Mouse (Mus musculus) ES-E14 (cell line): ENCODE measurements around the gene Cald1. TPM values are rescaled to one million over a fixed set of nuclear protein-coding genes. Genes with fewer than 3 reads are reported as not detected.

Experiments used
- DNase-seq: peaks from one replicate; pipeline ENCODE4 v3.0.0-alpha.2; 2013; ENCODE audit warnings: low read depth, low spot score
- H3K27ac ChIP-seq: 2 replicates; pipeline ENCODE4 v1.5.1; 2012; ENCODE audit warnings: low read depth, mild to moderate bottlenecking, low read length, moderate library complexity, mixed read lengths; ENCODE audit not compliant: poor library complexity, insufficient read depth, severe bottlenecking
- H3K36me3 ChIP-seq: 2 replicates; pipeline ENCODE4 v1.6.1; 2012; ENCODE audit warnings: mild to moderate bottlenecking, low read length, moderate library complexity, mixed read lengths; ENCODE audit not compliant: control insufficient read depth, poor library complexity, insufficient read depth, severe bottlenecking
- H3K4me1 ChIP-seq, 2 experiments: fragments of 150-350 bp in 1 of 2; sonication (generic) in 1 of 2; 2 replicates each; pipeline ENCODE4 v1.6.1; 2012; ENCODE audit warnings: low read length in 2 of 2, mild to moderate bottlenecking in 1 of 2, mixed read lengths in 1 of 2; ENCODE audit not compliant: control insufficient read depth in 2 of 2, insufficient read depth in 2 of 2, poor library complexity in 1 of 2
- H3K4me3 ChIP-seq, 2 experiments: fragments of 150-350 bp in 1 of 2; sonication (generic) in 1 of 2; 2 replicates each; pipeline ENCODE4 v1.5.1; 2012; ENCODE audit warnings: low read length in 2 of 2, low read depth in 1 of 2, mild to moderate bottlenecking in 1 of 2, mixed read lengths in 1 of 2; ENCODE audit not compliant: insufficient read depth in 1 of 2, poor library complexity in 1 of 2, severe bottlenecking in 1 of 2
- H3K9ac ChIP-seq: 2 replicates; pipeline ENCODE4 v1.6.1; 2012; ENCODE audit warnings: low read depth, mild to moderate bottlenecking, low read length, mixed read lengths; ENCODE audit not compliant: poor library complexity, insufficient read depth, severe bottlenecking
- H3K9me3 ChIP-seq: fragments of 150-350 bp; sonication (generic); 2 replicates; pipeline ENCODE4 v1.6.1; 2012; ENCODE audit warnings: low read depth, mild to moderate bottlenecking, low read length; ENCODE audit not compliant: control insufficient read depth, insufficient read depth
- CHD2 ChIP-seq: IDR thresholded peaks from 2 replicates; pipeline ENCODE4 v1.6.1; 2014; ENCODE audit warnings: mild to moderate bottlenecking, low read depth, low read length, inconsistent platforms
- HCFC1 ChIP-seq: IDR thresholded peaks from 2 replicates; pipeline ENCODE4 v1.6.1; 2012; ENCODE audit warnings: low read length, inconsistent platforms, borderline replicate concordance; ENCODE audit not compliant: insufficient read depth
- MAFK ChIP-seq: IDR thresholded peaks from 2 replicates; pipeline ENCODE4 v1.6.1; 2014; ENCODE audit warnings: mild to moderate bottlenecking, low read depth, low read length, inconsistent platforms; ENCODE audit not compliant: insufficient read depth
- ZC3H11A ChIP-seq: IDR thresholded peaks from 2 replicates; pipeline ENCODE4 v1.6.1; 2012; ENCODE audit warnings: low read depth, mild to moderate bottlenecking, inconsistent platforms, low read length, borderline replicate concordance
- ZNF384 ChIP-seq: IDR thresholded peaks from 2 replicates; pipeline ENCODE4 v1.6.1; 2012; ENCODE audit warnings: low read depth, low read length, inconsistent platforms
- in situ Hi-C, 2 experiments: fragments of 600-800 bp; cut with MboI; formaldehyde crosslinking; loops; one replicate each; pipeline ENCODE4 v1.15.1; 2025; ENCODE audit warnings: low sequenced_read_pairs in 2 of 2, inconsistent platforms in 1 of 2; ENCODE audit not compliant: unreplicated experiment in 2 of 2
- total RNA-seq: library from RNA; depleted of rRNA; stranded (reverse); fragments of 300-350 nt; gene quantifications from 2 replicates; pipeline ENCODE4 v1.2.3, GENCODE M21; 2012

The Cald1 gene
- total RNA-seq, 1 experiment = 108 TPM

- no peaks in the 10 kb centered on the region for H3K4me1 ChIP-seq
- H3K36me3 ChIP-seq = peaks cover 1% of the 10 kb centered on the region; the same call in 1 of the 2 replicates
- TF ChIP-seq ZNF384 (no peak), MAFK (no peak), ZC3H11A (no peak), CHD2 (no peak), HCFC1 (no peak)
These were observed 153.3 kb downstream of the Cald1 start for GRCm38 (mm10) chr6:34751625-34752024.

GRCm38 (mm10) chr6:34754448-34754847, 156.1 kb downstream of the Cald1 start:
- H3K27ac ChIP-seq = no peak overlapping the region
- H3K36me3 ChIP-seq = peaks cover 1% of the 10 kb centered on the region; the same call in 1 of the 2 replicates
- H3K4me1 ChIP-seq = no peaks in the 10 kb centered on the region
- H3K9me3 ChIP-seq = no peaks in the 10 kb centered on the region
- H3K9ac ChIP-seq = no peak overlapping the region
- in situ Hi-C loops = loop anchor here (10.0 to 25.0 kb wide), 3 partner anchors 240 to 467 kb away; no protein-coding TSS in a partner anchor
- no peak overlapping the region for H3K4me3 ChIP-seq
- DNase-seq = peak; percentile 63
- TF ChIP-seq ZC3H11A (peak; percentile 90), CHD2 (no peak), ZNF384 (no peak), MAFK (no peak), HCFC1 (no peak)

More at GRCm38 (mm10) chr6:34751625-34752024, 153.3 kb downstream of the Cald1 start:
- no peak for DNase-seq
- H3K9ac ChIP-seq = no peak overlapping the region
- in situ Hi-C loops = loop anchor here (10.0 to 25.0 kb wide), 3 partner anchors 237 to 464 kb away; no protein-coding TSS in a partner anchor
- H3K4me3 ChIP-seq = no peak overlapping the region
- H3K9me3 ChIP-seq = no peaks in the 10 kb centered on the region
- H3K27ac ChIP-seq = no peak overlapping the region

GRCm38 (mm10) chr6:34758340-34758739, 160.0 kb downstream of the Cald1 start:
- no peaks in the 10 kb centered on the region for H3K4me1 ChIP-seq
- H3K4me3 ChIP-seq = no peak overlapping the region
- in situ Hi-C loops = loop anchor here (10.0 to 25.0 kb wide), 3 partner anchors 244 to 471 kb away; no protein-coding TSS in a partner anchor
- no peak overlapping the region for H3K27ac ChIP-seq
- peaks cover 1% of the 10 kb centered on the region; the same call in 1 of the 2 replicates for H3K36me3 ChIP-seq
- no peaks in the 10 kb centered on the region for H3K9me3 ChIP-seq
- no peak overlapping the region for H3K9ac ChIP-seq
- DNase-seq = no peak
- TF ChIP-seq ZNF384 (no peak), ZC3H11A (no peak), HCFC1 (no peak), CHD2 (no peak), MAFK (no peak)

GRCm38 (mm10) chr6:34760023-34760422, 161.7 kb downstream of the Cald1 start:
- DNase-seq = peak; percentile 49
- Histone ChIP-seq H3K36me3 (peaks cover 1% of the 10 kb centered on the region; the same call in 1 of the 2 replicates), H3K9ac (no peak overlapping the region), H3K27ac (no peak overlapping the region), H3K4me3 (no peak overlapping the region), H3K4me1 (no peaks in the 10 kb centered on the region), H3K9me3 (no peaks in the 10 kb centered on the region)
- TF ChIP-seq MAFK (no peak), ZC3H11A (peak; percentile 81), HCFC1 (no peak), ZNF384 (no peak), CHD2 (no peak)
- in situ Hi-C loops = loop anchor here in 1 of 2 experiments (25.0 kb wide), 1 partner anchor 473 kb away; no protein-coding TSS in a partner anchor

GRCm38 (mm10) chr6:34765721-34766120, 167.4 kb downstream of the Cald1 start:
- DNase-seq = no peak
- Histone ChIP-seq H3K9ac (no peak overlapping the region), H3K4me3 (no peak overlapping the region), H3K36me3 (peaks cover 3% of the 10 kb centered on the region; the same call in 1 of the 2 replicates), H3K9me3 (no peaks in the 10 kb centered on the region), H3K4me1 (no peaks in the 10 kb centered on the region), H3K27ac (no peak overlapping the region)
- in situ Hi-C loops = loop anchor here in 1 of 2 experiments (25.0 kb wide), 1 partner anchor 478 kb away; no protein-coding TSS in a partner anchor
- TF ChIP-seq ZC3H11A = no peak
- TF ChIP-seq ZNF384 = no peak
- no peak for TF ChIP-seq CHD2
- no peak for TF ChIP-seq HCFC1
- no peak for TF ChIP-seq MAFK
